Mouse (Mus musculus) fibroblast of lung, adult 2 months (primary cell): Measurements from ENCODE around the gene Rbpjl.

Experiments used
- DNase-seq: peaks from one replicate; pipeline ENCODE4 v3.0.0-alpha.2; 2011; ENCODE audit warnings: low read depth

Rbpjl gene

GRCm38 (mm10) chr2:164393126-164393525 lies 9.8 kb upstream of the Rbpjl start:
- no peak for DNase-seq

GRCm38 (mm10) chr2:164396076-164396475 lies 6.9 kb upstream of the Rbpjl start:
- no peak for DNase-seq

GRCm38 (mm10) chr2:164396911-164397310 lies 6.0 kb upstream of the Rbpjl start:
- no peak for DNase-seq

GRCm38 (mm10) chr2:164403396-164404081 lies 598 bp downstream of the Rbpjl start:
- DNase-seq: no peak

DNA sequence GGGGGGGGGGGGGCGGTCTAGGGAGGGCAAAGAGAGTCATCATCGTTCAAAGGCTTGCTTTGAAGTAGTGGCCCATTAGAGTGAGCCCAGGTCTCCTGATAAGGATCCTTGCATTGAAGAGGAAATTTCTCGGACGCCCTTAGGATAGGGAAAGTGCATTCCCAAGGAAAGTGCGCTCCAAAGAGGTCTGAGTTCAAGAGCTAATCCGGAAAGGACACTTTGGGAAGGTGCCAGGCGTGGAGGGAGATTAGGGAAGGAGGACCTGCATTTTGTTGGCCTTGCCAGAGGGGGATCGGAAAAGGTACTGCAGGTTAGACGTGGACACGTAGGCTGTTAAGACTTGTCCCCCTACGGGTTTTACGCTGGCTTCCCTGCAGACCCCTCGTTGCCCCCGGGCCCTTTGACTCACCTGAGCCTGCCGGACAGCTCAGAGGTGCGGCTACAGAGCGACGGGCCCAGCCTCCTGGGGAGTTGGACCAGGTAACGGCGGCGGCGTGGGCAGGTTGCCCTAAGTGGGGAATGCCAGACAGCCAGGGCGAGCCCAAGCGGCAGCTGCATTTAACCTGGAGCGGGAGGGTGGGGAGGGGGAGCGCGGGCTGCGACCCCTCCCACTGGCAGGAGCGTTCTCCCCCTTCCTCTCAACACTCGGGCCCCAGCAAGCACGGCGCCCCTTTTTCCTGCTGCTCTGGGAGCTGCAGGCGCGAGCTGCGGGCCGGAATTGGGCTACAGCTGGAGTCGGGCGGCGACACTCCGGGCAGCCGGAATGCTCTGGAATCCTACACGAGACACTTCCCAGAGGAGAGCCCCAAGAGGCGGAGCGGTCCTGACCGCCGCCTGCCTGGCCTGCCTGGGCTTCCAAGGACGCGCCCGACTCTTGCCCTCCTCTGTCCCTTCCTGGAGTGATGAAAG lies 1.4 kb downstream of the Rbpjl start:
- no peak for DNase-seq

DNA sequence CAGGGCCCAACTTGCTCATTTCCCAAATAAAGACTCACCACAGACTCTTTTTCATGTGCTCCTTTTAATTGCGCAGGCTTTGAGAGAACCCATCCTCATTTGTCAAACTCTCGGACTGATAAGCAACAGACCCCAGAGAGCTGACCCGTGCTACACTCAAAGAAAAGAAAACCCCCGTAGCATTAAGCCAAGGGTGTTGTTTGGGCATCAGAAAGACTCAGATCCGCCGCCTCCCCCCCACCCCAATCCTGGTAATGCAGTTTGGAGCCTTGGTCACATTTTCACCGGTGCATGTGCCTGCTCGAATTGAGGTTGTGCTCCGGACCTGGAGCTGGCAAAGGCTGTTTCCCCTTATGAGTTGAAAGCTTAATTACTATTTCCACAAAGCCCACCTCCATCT lies 2.1 kb downstream of the Rbpjl start, which contains the start of gene Matn4:
Gene Matn4, minus strand, starts transcription at position 101 of the 400 bp plus-strand sequence.
- DNase-seq: no peak

DNA sequence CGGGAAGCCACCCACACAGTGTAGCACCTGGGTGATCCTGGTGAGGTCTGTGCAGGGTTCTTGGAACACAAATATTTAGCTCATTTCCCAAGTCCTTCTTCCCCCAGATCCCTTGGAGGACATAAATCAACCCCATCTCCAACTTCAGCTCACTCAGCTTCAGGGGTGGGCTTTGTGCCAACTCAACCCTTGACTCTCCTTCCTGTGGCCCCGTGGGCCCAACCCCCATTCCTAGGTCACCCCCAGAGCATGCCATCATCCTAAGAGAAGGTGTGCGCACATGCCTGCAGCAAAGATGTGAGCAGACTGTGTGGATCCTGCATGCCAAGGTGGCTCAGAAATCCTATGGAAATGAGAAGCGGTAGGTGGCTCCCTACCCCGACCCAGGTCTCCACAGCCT lies 2.6 kb downstream of the Rbpjl start:
- no peak for DNase-seq

DNA sequence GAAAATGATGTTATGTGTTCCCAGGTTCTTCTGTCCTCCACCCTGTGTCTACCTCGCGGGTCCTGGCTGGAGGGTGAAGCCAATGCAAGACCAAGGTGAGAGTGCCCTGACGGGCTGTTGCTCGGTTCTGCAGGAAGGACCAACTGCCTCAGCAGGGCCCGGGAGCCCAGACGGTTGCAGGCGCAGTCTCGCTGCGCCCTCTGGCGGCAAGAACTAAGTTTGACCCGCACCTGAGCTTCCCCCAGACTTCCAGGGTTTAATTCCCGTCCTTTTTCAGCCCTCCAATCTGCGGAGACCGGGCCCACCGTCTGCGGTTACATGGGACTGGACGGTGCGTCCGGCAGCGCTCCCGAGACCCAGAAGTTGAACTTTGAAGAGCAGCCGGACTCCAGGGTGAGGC lies 4.8 kb downstream of the Rbpjl start:
- DNase-seq: no peak

DNA sequence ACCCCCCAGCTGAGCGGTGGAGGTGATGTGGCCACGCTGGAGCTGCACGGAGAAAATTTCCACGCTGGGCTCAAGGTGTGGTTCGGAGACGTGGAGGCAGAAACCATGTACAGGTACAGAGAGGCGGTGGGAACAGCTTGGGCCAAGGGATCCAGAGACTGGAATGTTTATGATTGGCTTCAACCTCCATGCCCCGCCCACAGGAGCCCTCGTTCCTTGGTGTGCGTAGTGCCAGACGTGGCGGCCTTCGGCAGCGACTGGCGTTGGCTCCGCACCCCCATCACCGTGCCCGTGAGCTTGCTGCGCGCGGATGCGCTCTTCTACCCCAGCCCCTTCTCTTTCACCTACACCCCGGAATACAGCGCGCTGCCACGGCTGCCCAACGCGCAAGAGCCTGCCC lies 11.2 kb downstream of the Rbpjl start:
- no peak for DNase-seq

- DNase-seq: no peak
Measured at GRCm38 (mm10) chr2:164414581-164414980, 11.6 kb downstream of the Rbpjl start.

- DNase-seq: no peak
Measured at GRCm38 (mm10) chr2:164417198-164417597, 14.3 kb downstream of the Rbpjl start.

GRCm38 (mm10) chr2:164418308-164418875 lies 15.5 kb downstream of the Rbpjl start:
- no peak for DNase-seq

GRCm38 (mm10) chr2:164419489-164419888 lies 16.5 kb downstream of the Rbpjl start:
- DNase-seq: no peak

DNA sequence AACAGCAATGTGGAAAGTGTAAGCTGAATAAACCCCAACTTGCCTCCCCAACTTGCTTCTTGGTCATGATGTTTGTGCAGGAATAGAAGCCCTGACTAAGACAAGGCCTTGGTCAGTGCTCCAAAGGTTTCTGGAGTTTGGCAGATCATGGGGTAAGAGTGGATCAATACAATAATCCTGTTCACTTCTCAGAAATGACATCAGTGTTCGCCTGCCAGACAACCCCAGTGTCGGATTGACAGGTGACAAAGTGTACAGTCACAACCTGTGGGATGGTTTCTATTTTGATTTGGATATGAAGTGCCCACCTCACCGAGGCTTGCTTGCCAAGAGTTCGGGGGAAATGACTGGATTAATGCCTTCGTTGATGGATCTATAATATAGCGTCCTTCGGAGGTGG lies 18.4 kb downstream of the Rbpjl start:
- no peak for DNase-seq

DNA sequence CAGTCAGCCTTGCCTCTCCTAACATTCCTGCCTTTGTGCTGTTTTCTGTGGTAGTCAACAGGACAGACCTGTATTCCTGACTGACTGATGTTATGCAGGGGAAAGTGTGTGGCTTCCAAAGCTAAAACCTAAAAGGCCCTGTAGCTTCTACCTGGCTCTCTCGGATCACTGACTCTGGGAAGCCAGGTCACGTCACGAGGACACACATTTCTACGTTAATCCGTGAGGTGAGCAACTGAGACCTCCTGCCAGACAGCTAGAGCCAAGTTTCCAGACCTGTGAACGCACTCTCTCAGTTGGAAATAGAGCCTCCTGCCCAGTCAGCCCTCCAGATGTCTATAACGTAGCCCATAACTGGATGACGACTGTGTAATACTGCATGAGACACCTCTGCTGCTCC lies 19.0 kb downstream of the Rbpjl start:
- no peak for DNase-seq

DNA sequence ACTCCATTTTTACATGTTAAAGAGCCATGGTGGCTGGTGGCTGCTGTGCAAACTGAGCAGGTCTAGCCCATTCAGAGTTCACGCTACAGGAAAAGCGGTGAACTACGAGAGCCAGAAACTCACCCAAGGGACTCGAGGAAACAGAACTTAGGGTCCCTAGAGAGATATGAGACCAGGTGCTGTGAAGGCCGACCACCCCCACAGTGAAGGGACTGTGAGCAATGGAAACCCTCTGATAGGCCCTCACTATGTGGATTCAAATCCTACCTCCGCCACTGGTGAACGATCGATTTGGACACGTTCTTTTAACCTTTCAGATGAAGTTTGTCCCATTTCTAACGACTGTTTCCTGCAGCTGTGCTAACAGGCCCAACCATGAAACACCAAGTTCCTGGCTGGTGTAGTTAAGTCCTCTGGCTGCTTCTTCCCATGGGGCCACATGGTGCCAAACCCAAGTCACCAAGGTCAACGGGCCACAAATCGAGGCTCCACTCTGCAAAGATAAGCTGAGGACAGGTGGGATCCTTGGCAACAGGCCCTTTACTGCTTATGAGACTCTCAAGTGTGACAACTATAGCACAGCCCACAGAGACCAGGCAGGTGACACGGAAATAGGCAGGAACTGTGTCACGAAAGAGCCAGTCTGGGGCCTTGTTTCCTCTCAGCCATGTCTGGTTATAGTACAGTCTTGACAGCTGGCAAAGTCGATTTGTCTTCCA lies 19.9 kb downstream of the Rbpjl start:
- DNase-seq: no peak

GRCm38 (mm10) chr2:164423464-164423863 lies 20.5 kb downstream of the Rbpjl start:
- no peak for DNase-seq

DNA sequence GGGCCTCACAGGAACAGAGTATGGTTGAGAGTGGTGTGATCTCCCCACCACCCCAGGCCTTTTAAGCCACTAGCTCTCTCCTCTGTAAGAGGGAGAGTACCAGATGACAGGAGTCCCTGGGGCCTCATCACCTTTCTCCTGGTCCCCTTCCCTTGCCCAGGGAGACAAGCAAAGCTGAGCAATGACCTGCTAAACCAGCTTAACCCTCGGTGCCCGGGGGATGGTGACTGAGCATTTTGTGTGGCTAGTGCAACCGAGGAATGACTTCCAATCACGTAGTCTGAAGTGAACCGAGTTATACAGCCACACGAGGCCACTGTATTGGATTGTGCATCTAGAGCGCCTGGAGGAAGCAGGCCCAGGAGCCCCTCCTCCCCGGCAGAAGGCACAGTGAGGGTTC lies 21.5 kb downstream of the Rbpjl start:
- no peak for DNase-seq

GRCm38 (mm10) chr2:164425401-164425800 lies 22.5 kb downstream of the Rbpjl start:
- DNase-seq: no peak

DNA sequence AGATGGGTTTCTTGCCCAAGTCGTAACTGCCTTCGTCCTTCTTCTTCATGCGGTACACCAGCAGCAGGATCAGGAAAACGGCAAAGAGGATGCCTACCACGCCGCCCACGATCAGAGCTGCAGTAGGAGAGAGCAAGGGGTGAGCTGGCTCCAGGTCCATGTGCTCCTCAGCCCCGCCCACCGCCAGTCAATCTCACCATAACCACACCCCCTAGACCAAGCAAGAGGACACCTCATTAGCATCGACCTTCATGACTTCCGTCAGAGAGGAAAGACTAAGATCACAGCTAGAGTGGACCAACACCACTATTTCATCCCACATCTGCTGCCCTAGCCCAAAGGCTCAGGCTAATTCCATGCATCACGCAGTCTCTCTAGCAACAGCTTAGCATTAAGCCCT lies 23.2 kb downstream of the Rbpjl start:
- DNase-seq: no peak

DNA sequence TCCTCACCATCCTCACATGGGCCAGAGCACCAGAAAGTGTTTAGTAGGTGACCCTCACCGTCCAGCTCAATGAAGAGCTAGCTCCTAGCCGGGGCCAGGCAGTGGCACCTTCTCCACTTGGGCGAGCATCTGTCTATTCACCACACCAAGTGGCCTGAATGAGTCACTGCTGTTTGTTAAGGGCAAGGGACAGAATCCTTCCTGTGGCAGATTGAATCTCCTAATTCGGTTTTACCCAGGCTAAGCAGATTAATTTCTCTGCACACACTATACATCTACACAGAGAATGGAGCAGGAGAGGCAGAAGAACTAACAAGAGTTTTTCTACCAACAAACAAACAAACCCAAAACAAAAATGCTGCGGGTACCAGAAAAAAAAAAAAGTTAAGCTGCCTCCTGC lies 24.0 kb downstream of the Rbpjl start:
- DNase-seq: no peak

- DNase-seq: no peak
Measured at GRCm38 (mm10) chr2:164428451-164428850, 25.5 kb downstream of the Rbpjl start.
